Mouse (Mus musculus) thymus, adult 2 months (tissue): ENCODE data around the gene Phf2.

ENCODE experiments used
- CTCF ChIP-seq: fragments of 200-500 bp; IDR thresholded peaks from 2 replicates; pipeline ENCODE4 v1.5.1; 2012; ENCODE audit warnings: mild to moderate bottlenecking, control low read depth, low read length, moderate library complexity, borderline replicate concordance; ENCODE audit not compliant: control insufficient read depth, poor library complexity, insufficient read depth; ENCODE audit errors: extremely low read depth
- POLR2A ChIP-seq: fragments of 200-500 bp; IDR thresholded peaks from 2 replicates; pipeline ENCODE4 v1.6.1; 2012; ENCODE audit warnings: mild to moderate bottlenecking, low read length, control low read depth, moderate library complexity; ENCODE audit not compliant: control insufficient read depth, poor library complexity, insufficient read depth; ENCODE audit errors: extremely low read depth

- TF ChIP-seq CTCF (no peak), POLR2A (no peak)
Observed at GRCm38 (mm10) chr13:48796906-48797305, 74.0 kb downstream of the Phf2 start.
